Mouse (Mus musculus): ENCODE data around the gene Ints11. TPM values are rescaled to one million over a fixed set of nuclear protein-coding genes. Genes with fewer than 3 reads are reported as not detected.
A peak's percentile ranks its signal among the peaks of the same experiment; 100 is the strongest.

Gene Ints11
- 89.4 and 91.1 TPM in 2 replicates for polyA plus RNA-seq (2014; fragmentation: Nextera tagmentation; extraction: Ambion mirVana)

- H3K4me2 ChIP-seq (ENCODE audit: low read depth, severe bottlenecking), result peak within 1 kb of the TSS; percentile 96
- H3K27me3 ChIP-seq (ENCODE audit: control insufficient read depth, insufficient read depth, low read length), result no peaks in the 10 kb centered on the region
- no peaks in the 10 kb centered on the region for H3K9me3 ChIP-seq (ENCODE audit: control insufficient read depth, low read length)
- WGBS, result under 1% methylated on average over 63 of the region's 63 CpGs
- H3K36me3 ChIP-seq (ENCODE audit: control insufficient read depth, insufficient read depth, low read length), result peaks cover 8% of the 10 kb centered on the region
- peaks cover 6% of the 10 kb centered on the region for H3K4me1 ChIP-seq (ENCODE audit: control insufficient read depth, insufficient read depth, low read length)
- H3K4me3 ChIP-seq (ENCODE audit: low read depth, low read length), result peak within 1 kb of the TSS; percentile 77
- DNase-seq (ENCODE audit: low spot score) (peak; percentile 96), ATAC-seq (ENCODE audit: insufficient number of reproducible peaks, low FRiP score, low TSS enrichment, low read depth) (peak; percentile 96)
- peak within 1 kb of the TSS; percentile 75 for H3K9ac ChIP-seq (ENCODE audit: low read length)
- no peak within 1 kb of the TSS; the same call in 1 of the 2 replicates for H3K27ac ChIP-seq (replicated peaks; ENCODE audit: low read depth, low read length)
These were observed at the start of gene Ints11, which contains the start of gene Cptp for GRCm38 (mm10) chr4:155869317-155870033. Gene Ints11 (plus strand): TSS chr4:155869546. Gene Cptp (minus strand): TSS chr4:155869440.

GRCm38 (mm10) chr4:155821025-155821424, 48.3 kb upstream of the Ints11 start:
- Histone ChIP-seq H3K27me3 (ENCODE audit: control insufficient read depth, insufficient read depth, low read length) (no peaks in the 10 kb centered on the region), H3K4me3 (ENCODE audit: low read depth, low read length) (no peak overlapping the region), H3K4me2 (ENCODE audit: low read depth, severe bottlenecking) (no peak overlapping the region), H3K4me1 (ENCODE audit: control insufficient read depth, insufficient read depth, low read length) (no peaks in the 10 kb centered on the region), H3K9ac (ENCODE audit: low read length) (no peak overlapping the region), H3K36me3 (ENCODE audit: control insufficient read depth, insufficient read depth, low read length) (peaks cover 55% of the 10 kb centered on the region), H3K27ac (replicated peaks; ENCODE audit: low read depth, low read length) (no peak overlapping the region), H3K9me3 (ENCODE audit: control insufficient read depth, low read length) (no peaks in the 10 kb centered on the region)
- WGBS, result 82% methylated on average over 7 of the region's 7 CpGs
- no peak for ATAC-seq (ENCODE audit: insufficient number of reproducible peaks, low FRiP score, low TSS enrichment, low read depth)
- peak; percentile 51 for DNase-seq (ENCODE audit: low spot score)

DNA sequence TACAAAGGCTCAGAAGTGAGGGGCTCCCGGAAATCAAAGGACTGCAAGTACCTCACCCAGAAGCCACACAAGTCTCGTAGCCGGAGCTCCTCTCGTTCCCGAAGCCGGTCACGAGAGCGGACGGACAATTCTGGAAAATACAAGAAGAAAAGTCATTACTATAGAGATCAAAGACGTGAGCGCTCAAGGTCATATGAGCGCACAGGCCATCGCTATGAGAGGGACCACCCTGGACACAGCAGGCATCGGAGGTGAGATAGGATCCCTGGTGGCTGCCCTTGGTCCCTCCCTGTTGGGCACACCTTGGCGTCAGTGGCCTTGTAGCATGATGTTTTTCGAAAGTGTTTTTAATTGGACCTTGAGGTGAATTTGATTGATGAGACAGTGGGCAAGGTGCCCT, 45.9 kb upstream of the Ints11 start:
- Histone ChIP-seq H3K36me3 (ENCODE audit: control insufficient read depth, insufficient read depth, low read length) (peaks cover 45% of the 10 kb centered on the region), H3K4me2 (ENCODE audit: low read depth, severe bottlenecking) (no peak overlapping the region), H3K27me3 (ENCODE audit: control insufficient read depth, insufficient read depth, low read length) (no peaks in the 10 kb centered on the region), H3K9me3 (ENCODE audit: control insufficient read depth, low read length) (no peaks in the 10 kb centered on the region), H3K9ac (ENCODE audit: low read length) (no peak overlapping the region), H3K4me3 (ENCODE audit: low read depth, low read length) (no peak overlapping the region), H3K27ac (replicated peaks; ENCODE audit: low read depth, low read length) (no peak overlapping the region), H3K4me1 (ENCODE audit: control insufficient read depth, insufficient read depth, low read length) (no peaks in the 10 kb centered on the region)
- DNase-seq (ENCODE audit: low spot score), result no peak
- WGBS, result 96% methylated on average over 16 of the region's 16 CpGs
- ATAC-seq (ENCODE audit: insufficient number of reproducible peaks, low FRiP score, low TSS enrichment, low read depth), result no peak

GRCm38 (mm10) chr4:155829866-155830265, 39.5 kb upstream of the Ints11 start:
- Histone ChIP-seq H3K9me3 (ENCODE audit: control insufficient read depth, low read length) (no peaks in the 10 kb centered on the region), H3K9ac (ENCODE audit: low read length) (no peak overlapping the region), H3K4me1 (ENCODE audit: control insufficient read depth, insufficient read depth, low read length) (peaks cover 7% of the 10 kb centered on the region; the same call in 1 of the 2 replicates), H3K36me3 (ENCODE audit: control insufficient read depth, insufficient read depth, low read length) (peaks cover 7% of the 10 kb centered on the region; the same call in 1 of the 2 replicates), H3K4me2 (ENCODE audit: low read depth, severe bottlenecking) (no peak overlapping the region), H3K27ac (replicated peaks; ENCODE audit: low read depth, low read length) (no peak overlapping the region), H3K27me3 (ENCODE audit: control insufficient read depth, insufficient read depth, low read length) (no peaks in the 10 kb centered on the region), H3K4me3 (ENCODE audit: low read depth, low read length) (no peak overlapping the region)
- ATAC-seq (ENCODE audit: insufficient number of reproducible peaks, low FRiP score, low TSS enrichment, low read depth), result no peak
- WGBS, result 95% methylated on average over 4 of the region's 4 CpGs
- no peak for DNase-seq (ENCODE audit: low spot score)

- Histone ChIP-seq H3K4me1 (ENCODE audit: control insufficient read depth, insufficient read depth, low read length) (peaks cover 7% of the 10 kb centered on the region; the same call in 1 of the 2 replicates), H3K36me3 (ENCODE audit: control insufficient read depth, insufficient read depth, low read length) (peaks cover 6% of the 10 kb centered on the region; the same call in 1 of the 2 replicates), H3K27ac (replicated peaks; ENCODE audit: low read depth, low read length) (no peak overlapping the region), H3K4me2 (ENCODE audit: low read depth, severe bottlenecking) (peak overlapping the region; percentile 91; the same call in 1 of the 2 replicates), H3K9me3 (ENCODE audit: control insufficient read depth, low read length) (no peaks in the 10 kb centered on the region), H3K9ac (ENCODE audit: low read length) (no peak overlapping the region), H3K27me3 (ENCODE audit: control insufficient read depth, insufficient read depth, low read length) (no peaks in the 10 kb centered on the region), H3K4me3 (ENCODE audit: low read depth, low read length) (no peak overlapping the region; the same call in 1 of the 2 replicates)
- WGBS, result 58% methylated on average over 8 of the region's 8 CpGs
- ATAC-seq (ENCODE audit: insufficient number of reproducible peaks, low FRiP score, low TSS enrichment, low read depth), result no peak
- no peak for DNase-seq (ENCODE audit: low spot score)
These were observed 38.8 kb upstream of the Ints11 start for GRCm38 (mm10) chr4:155830596-155830995.

DNA sequence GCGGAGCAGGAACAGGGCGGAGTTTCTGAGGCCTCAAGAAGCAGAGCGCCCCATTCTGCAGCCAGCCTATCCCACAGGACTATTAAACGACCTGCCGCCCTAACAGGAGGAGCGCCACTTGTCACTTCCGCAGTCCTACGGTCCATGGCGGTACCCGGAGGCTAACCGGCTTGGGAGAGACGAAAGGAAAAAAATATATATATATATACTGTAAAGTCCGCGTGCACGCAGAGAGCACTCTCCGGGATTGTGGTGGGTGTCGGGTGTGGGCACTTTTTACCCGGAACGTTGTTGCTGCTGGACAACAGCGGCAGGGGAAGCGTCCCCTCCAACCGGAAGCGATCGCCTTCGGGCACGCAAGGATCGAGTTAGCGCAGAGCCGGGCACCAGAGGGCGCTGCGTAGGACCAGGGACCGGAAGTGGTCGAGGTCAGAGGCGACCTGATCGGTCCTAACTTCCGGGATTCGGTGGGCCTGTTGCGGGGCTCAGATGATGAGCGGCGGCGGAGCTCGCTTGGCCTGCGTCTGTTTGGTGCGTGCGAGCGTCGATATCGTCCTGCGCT, 38.1 kb upstream of the Ints11 start, which contains the start of gene Aurkaip1:
Gene Aurkaip1 (plus strand): TSS at position 68 of the 562 bp plus-strand sequence.
- peaks cover 6% of the 10 kb centered on the region; the same call in 1 of the 2 replicates for H3K36me3 ChIP-seq (ENCODE audit: control insufficient read depth, insufficient read depth, low read length)
- H3K27me3 ChIP-seq (ENCODE audit: control insufficient read depth, insufficient read depth, low read length), result no peaks in the 10 kb centered on the region
- peak within 1 kb of the TSS; percentile 91 for H3K4me2 ChIP-seq (ENCODE audit: low read depth, severe bottlenecking)
- peak; percentile 98 for DNase-seq (ENCODE audit: low spot score)
- ATAC-seq (ENCODE audit: insufficient number of reproducible peaks, low FRiP score, low TSS enrichment, low read depth), result peak; percentile 92
- H3K4me3 ChIP-seq (ENCODE audit: low read depth, low read length), result peak within 1 kb of the TSS; percentile 70
- H3K9ac ChIP-seq (ENCODE audit: low read length), result peak within 1 kb of the TSS; percentile 82
- under 1% methylated on average over 49 of the region's 49 CpGs for WGBS
- H3K4me1 ChIP-seq (ENCODE audit: control insufficient read depth, insufficient read depth, low read length), result peaks cover 7% of the 10 kb centered on the region; the same call in 1 of the 2 replicates
- H3K27ac ChIP-seq (replicated peaks; ENCODE audit: low read depth, low read length), result peak within 1 kb of the TSS; percentile 68
- no peaks in the 10 kb centered on the region for H3K9me3 ChIP-seq (ENCODE audit: control insufficient read depth, low read length)

DNA sequence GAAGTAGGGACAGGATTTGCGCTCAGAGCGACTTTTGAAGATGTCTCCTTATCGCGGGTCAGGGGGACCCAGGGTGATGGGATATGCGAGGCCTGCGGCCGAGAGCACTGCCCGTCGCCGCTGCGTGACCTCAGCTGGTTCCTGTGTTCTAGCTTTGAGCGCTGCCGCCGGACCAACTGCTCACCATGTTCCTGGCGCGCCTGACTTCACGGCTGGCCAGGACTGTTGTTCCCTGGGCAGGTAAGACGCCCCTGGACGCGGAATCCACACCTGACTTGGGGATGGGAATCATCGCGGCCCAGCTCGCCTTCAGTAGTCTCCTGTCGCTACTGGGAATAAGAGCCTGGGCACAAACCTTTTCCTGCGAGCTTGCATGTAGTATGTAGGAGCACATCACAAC, 37.5 kb upstream of the Ints11 start:
- ATAC-seq (ENCODE audit: insufficient number of reproducible peaks, low FRiP score, low TSS enrichment, low read depth) (peak; percentile 1; the same call in 1 of the 2 replicates), DNase-seq (ENCODE audit: low spot score) (no peak)
- Histone ChIP-seq H3K4me1 (ENCODE audit: control insufficient read depth, insufficient read depth, low read length) (peaks cover 7% of the 10 kb centered on the region; the same call in 1 of the 2 replicates), H3K36me3 (ENCODE audit: control insufficient read depth, insufficient read depth, low read length) (peaks cover 6% of the 10 kb centered on the region; the same call in 1 of the 2 replicates), H3K9ac (ENCODE audit: low read length) (peak overlapping the region; percentile 82), H3K4me2 (ENCODE audit: low read depth, severe bottlenecking) (peak overlapping the region; percentile 91), H3K27ac (replicated peaks; ENCODE audit: low read depth, low read length) (peak overlapping the region; percentile 68), H3K27me3 (ENCODE audit: control insufficient read depth, insufficient read depth, low read length) (no peaks in the 10 kb centered on the region), H3K4me3 (ENCODE audit: low read depth, low read length) (peak overlapping the region; percentile 70), H3K9me3 (ENCODE audit: control insufficient read depth, low read length) (no peaks in the 10 kb centered on the region)
- WGBS, result 1% methylated on average over 25 of the region's 25 CpGs

- no peaks in the 10 kb centered on the region for H3K9me3 ChIP-seq (ENCODE audit: control insufficient read depth, low read length)
- H3K4me3 ChIP-seq (ENCODE audit: low read depth, low read length), result peak overlapping the region; percentile 70
- H3K27me3 ChIP-seq (ENCODE audit: control insufficient read depth, insufficient read depth, low read length), result no peaks in the 10 kb centered on the region
- H3K36me3 ChIP-seq (ENCODE audit: control insufficient read depth, insufficient read depth, low read length), result peaks cover 6% of the 10 kb centered on the region; the same call in 1 of the 2 replicates
- ATAC-seq (ENCODE audit: insufficient number of reproducible peaks, low FRiP score, low TSS enrichment, low read depth), result no peak
- peak overlapping the region; percentile 91 for H3K4me2 ChIP-seq (ENCODE audit: low read depth, severe bottlenecking)
- H3K4me1 ChIP-seq (ENCODE audit: control insufficient read depth, insufficient read depth, low read length), result peaks cover 7% of the 10 kb centered on the region; the same call in 1 of the 2 replicates
- peak overlapping the region; percentile 82 for H3K9ac ChIP-seq (ENCODE audit: low read length)
- no peak overlapping the region for H3K27ac ChIP-seq (replicated peaks; ENCODE audit: low read depth, low read length)
- no peak for DNase-seq (ENCODE audit: low spot score)
- WGBS, result 60% methylated on average over 10 of the region's 10 CpGs
These were observed 37.0 kb upstream of the Ints11 start for GRCm38 (mm10) chr4:155832321-155832720.

All from limb, embryonic 11.5 days (tissue).